Mouse (Mus musculus): ENCODE data around the gene Setdb1.

The Setdb1 gene

DNA sequence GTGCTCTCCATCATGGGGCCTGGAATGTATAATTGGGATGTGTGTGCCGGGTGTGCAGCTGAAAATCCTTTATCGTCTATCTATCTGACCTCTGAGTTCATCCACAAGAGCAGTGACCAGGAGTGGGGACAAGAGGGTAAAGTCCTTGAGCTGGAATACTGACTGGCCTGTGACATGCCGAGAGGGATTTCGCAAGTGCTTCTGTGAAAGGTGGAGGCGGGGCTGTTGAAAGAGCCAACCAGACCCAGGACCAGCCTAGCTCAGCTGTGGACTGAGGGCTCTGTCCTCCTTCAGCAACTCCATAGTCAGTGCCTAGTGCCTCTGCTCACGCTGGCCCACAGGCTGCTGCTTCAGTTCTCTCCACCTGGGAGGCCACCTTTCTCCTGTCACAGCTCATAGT is 38.5 kb downstream of the Setdb1 start:
- peak; percentile 81 for DNase-seq

GRCm38 (mm10) chr3:95317414-95318080 is 39.5 kb downstream of the Setdb1 start:
- peak; percentile 83 for DNase-seq

DNA sequence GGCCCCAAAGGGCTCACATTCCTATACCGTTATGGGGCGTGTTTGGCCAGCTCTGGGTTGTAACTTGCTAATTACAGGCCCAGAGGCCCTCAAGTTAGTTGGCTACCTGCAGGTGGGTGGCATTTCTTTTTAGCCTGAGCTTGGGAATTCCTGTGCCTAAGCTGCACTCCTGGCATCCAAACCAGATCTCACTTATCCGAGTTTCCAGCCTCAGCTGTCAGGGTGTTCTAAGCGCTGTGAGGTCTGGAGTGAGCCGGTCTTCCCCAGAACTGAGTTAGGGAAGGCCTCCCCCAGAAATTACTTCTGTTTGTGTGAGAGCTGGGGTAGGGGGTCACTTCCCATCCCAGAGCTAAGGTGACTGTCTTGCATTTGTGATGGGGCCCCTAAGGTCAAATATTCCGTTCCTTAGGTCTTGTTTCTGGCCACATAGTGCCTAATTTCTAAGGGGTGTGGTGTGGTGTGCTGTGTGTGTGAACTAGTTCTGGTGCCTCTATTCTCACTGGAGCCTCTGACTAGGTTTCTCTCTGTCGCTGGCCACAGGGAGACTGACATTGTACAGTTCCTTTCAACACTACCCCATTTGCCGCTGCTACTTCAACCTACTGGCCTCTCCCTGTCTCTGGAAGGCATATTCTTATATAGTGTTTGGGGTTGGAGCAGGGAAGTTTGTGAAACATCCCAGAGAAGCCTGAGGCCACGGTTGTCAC is 41.0 kb downstream of the Setdb1 start:
- no peak for DNase-seq

- peak; percentile 96 for DNase-seq
Observed at GRCm38 (mm10) chr3:95315094-95315843, 41.7 kb downstream of the Setdb1 start.

- no peak for DNase-seq
Observed at GRCm38 (mm10) chr3:95314486-95315093, 42.4 kb downstream of the Setdb1 start, which contains the start of gene Cers2. Cers2 (plus strand) TSS chr3:95314791.

GRCm38 (mm10) chr3:95314075-95314474 is 42.9 kb downstream of the Setdb1 start:
- no peak for DNase-seq

DNA sequence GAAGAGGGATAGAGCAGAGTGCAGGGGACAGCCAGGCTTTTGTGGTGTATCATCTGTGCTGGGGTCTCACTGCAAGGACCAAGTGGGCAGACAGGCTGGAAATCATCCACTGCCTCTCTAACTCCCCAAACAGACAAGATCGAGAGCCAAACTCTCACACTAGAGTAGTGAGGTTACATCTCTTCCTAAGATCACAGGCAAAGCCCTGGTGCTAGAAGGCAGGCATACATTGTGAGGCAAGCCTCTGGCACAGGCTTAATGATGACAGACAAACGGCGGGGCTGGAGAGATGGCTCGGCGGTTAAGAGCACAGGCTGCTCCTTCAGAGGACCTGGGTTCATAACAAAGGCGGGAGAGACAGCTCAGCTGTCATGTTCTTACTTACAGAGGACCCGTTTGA is 43.5 kb downstream of the Setdb1 start:
- DNase-seq, result no peak

GRCm38 (mm10) chr3:95312623-95313022 is 44.4 kb downstream of the Setdb1 start:
- no peak for DNase-seq

- DNase-seq, result peak; percentile 84
Observed at GRCm38 (mm10) chr3:95310968-95311882, 45.8 kb downstream of the Setdb1 start.

GRCm38 (mm10) chr3:95310496-95310895 is 46.5 kb downstream of the Setdb1 start:
- no peak for DNase-seq

DNA sequence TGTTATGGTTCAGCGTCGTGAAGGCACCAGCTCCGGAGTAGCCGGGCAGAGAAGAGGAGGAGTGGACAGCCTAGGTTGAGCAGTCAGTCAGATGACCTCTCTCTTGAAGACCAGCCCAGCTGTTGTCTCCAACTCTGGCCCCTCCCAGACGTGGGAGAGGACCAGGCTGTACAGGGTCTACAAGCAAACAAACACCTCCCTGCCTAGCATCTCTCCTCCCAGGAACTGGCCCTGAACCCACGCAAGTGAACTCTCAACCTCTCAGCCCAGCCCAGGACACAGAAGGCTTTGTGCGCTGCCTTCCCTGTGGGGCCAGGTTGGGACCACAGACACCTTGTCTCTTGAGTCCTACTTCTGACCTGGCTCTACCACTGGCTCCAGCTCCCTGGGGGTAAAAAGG is 49.9 kb downstream of the Setdb1 start, which contains the start of gene Anxa9:
Gene Anxa9, minus strand, starts transcription at position 77 of the 400 bp plus-strand sequence.
- no peak for DNase-seq

DNA sequence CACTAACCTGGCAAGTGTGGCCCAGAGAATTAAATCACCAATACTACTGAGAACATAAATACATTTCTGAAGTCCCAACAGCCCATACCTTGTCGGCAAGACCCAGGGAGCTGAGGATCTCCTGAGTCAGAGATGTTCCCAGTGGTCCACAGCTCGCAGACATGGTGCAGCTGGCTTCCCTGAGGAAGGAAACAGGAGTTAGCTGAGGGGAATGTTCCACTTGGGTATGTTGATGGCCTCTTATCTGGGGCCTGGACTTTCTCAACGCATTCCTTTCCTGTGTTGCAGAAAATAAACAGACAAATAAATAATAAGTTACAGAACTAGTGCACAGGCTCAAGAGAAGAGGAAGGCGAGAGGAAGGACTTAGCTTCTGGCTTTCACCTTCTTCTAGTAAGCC is 50.8 kb downstream of the Setdb1 start:
- no peak for DNase-seq

GRCm38 (mm10) chr3:95301204-95301796 is 55.7 kb downstream of the Setdb1 start:
- DNase-seq, result no peak

- no peak for DNase-seq
Observed at GRCm38 (mm10) chr3:95298018-95298417, 59.0 kb downstream of the Setdb1 start.

DNA sequence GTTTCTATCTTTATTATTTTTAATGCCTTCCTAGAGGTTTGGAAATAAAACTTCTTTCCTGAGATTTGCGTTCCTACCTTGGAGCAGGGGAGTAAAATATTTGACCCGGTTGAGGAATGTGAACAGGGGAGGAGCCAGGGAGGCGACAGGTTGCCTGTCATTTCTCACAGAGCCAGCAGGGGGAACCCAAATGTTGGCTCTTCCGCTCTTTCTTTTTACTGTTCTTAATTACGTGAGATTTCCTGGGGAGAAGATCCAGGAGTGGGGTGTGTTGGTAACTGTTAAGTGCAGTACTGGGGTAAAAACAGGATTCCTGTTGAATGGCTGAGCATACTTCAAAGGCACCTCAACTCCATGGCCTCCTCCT is 60.9 kb downstream of the Setdb1 start:
- DNase-seq, result peak; percentile 73

GRCm38 (mm10) chr3:95295321-95296102 is 61.5 kb downstream of the Setdb1 start:
- DNase-seq, result no peak

DNA sequence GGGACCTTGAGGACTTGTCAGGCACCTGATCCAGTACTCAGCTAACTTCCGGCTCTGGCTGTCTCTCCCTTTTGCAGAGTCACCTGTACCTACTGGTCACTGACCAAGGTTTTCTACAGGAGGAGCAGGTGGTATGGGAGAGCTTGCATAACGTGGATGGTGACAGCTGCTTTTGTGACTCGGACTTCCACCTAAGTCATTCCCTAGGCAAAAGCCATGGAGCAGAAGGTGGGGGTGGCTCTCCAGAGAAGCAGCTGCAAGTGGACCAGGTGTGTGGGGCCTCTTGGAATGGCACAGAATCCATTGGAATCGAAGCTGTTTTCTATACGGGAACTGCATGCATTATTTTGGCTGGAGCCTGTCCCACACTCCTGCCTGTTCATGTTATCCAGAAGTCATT is 62.3 kb downstream of the Setdb1 start:
- no peak for DNase-seq

GRCm38 (mm10) chr3:95294316-95294715 is 62.7 kb downstream of the Setdb1 start:
- no peak for DNase-seq

- no peak for DNase-seq
Observed at GRCm38 (mm10) chr3:95293537-95293936, 63.5 kb downstream of the Setdb1 start.

DNA sequence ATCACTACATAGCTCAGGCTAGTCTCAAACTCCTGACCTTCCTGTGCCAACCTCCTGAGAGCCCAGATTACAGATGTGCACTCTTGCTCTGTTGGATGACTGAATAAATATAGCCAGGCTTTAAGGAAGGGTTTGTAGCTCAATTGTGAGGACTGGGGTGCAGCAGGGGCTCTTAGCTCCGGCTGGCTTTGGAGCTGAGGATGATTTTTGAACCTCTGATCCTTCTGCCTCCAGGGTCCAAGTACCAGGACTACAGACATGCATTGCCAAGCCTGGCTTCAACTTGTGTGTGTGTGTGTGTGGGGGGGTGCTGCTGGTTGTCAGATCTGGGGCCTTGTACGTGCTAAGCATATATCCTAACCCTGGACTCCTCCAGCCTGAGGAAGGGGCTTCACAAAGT is 64.1 kb downstream of the Setdb1 start:
- DNase-seq, result no peak

- DNase-seq, result no peak
Observed at GRCm38 (mm10) chr3:95291041-95291440, 66.0 kb downstream of the Setdb1 start.

Data from lung, postnatal 10 days (tissue).